20 mouse cellular contexts compared by ENCODE assay signal in the genomic region with DNA sequence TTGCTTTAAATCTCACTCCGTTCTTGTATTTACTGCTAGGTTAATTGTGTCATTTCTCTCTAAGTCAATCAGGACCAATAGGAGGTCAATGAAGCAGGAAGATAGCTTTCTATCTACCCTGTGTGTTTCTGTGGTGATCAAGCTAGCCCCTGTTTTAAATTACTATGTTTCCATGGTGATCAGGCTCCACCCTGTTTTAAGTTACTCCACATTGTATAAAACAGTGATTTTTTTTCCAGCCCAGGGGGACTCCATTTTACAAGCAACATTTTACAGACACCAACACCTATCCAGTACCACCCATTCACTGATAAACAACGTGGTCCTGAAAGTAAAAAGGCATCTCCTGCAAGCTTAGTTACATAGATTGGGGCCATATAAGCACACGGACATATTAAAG.
A peak's percentile ranks its signal among the peaks of the same experiment; 100 is the strongest.
DNase-seq lines count a peak whose midpoint lies in the region; ATAC-seq and TF ChIP-seq lines count a peak whose summit lies in the region.
"Had no signal": no experiment of that assay in that cellular context is flagged by ENCODE, and none has a peak within 500 bp of the region (broad histone marks: within the 10 kb centered on the region; RNA-seq: fewer than 3 reads in every experiment).

No protein-coding gene starts in this region.

- H3K9ac ChIP-seq in forebrain, postnatal 0 days: no peak overlapping the region
- H3K9ac ChIP-seq in forebrain, embryonic 11.5 days (ENCODE audit: low read length): no peak overlapping the region
- no peak overlapping the region for H3K9ac ChIP-seq in embryonic facial prominence, embryonic 11.5 days (replicated peaks; ENCODE audit: low read length)
- 0 out of 2 replicates have a peak overlapping the region, but pooled peaks have one; percentile 20 for H3K9ac ChIP-seq in limb, embryonic 13.5 days
- H3K9ac ChIP-seq: forebrain, embryonic 12.5 days; heart, embryonic 12.5 days; hindbrain, embryonic 14.5 days had no signal

- H3K4me2 ChIP-seq in forebrain, postnatal 0 days (ENCODE audit: low read depth): no peak overlapping the region
- H3K4me2 ChIP-seq in forebrain, embryonic 11.5 days (ENCODE audit: low read depth, low read length, severe bottlenecking): no peak overlapping the region
- H3K4me2 ChIP-seq in embryonic facial prominence, embryonic 11.5 days (ENCODE audit: low read depth, low read length): no peak overlapping the region
- peak overlapping the region; percentile 48 for H3K4me2 ChIP-seq in limb, embryonic 13.5 days (replicated peaks)
- H3K4me2 ChIP-seq: forebrain, embryonic 12.5 days; heart, embryonic 12.5 days; hindbrain, embryonic 14.5 days had no signal

- no peaks in the 10 kb centered on the region for H3K9me3 ChIP-seq in forebrain, postnatal 0 days (ENCODE audit: low read length)
- no peaks in the 10 kb centered on the region for H3K9me3 ChIP-seq in forebrain, embryonic 11.5 days (ENCODE audit: control insufficient read depth, low read length)
- H3K9me3 ChIP-seq in embryonic facial prominence, embryonic 11.5 days (replicated peaks; ENCODE audit: control insufficient read depth, low read length): no peaks in the 10 kb centered on the region
- H3K9me3 ChIP-seq in limb, embryonic 13.5 days: no peaks in the 10 kb centered on the region
- H3K9me3 ChIP-seq: forebrain, embryonic 12.5 days; heart, embryonic 12.5 days; hindbrain, embryonic 10.5 days had no signal

- no peak for TF ChIP-seq CTCF in forebrain, postnatal 0 days (IDR thresholded peaks at IDR 0.05; ENCODE audit: low read depth)

- 62% methylated on average over 3 of the region's 3 CpGs for WGBS in forebrain, postnatal 0 days
- 71% methylated on average over 3 of the region's 3 CpGs for WGBS in forebrain, embryonic 11.5 days
- 69% methylated on average over 3 of the region's 3 CpGs for WGBS in embryonic facial prominence, embryonic 11.5 days
- 14% methylated on average over 3 of the region's 3 CpGs for WGBS in limb, embryonic 13.5 days

- H3K27me3 ChIP-seq in forebrain, postnatal 0 days (ENCODE audit: insufficient read depth, low read length): no peaks in the 10 kb centered on the region
- H3K27me3 ChIP-seq in forebrain, embryonic 11.5 days (ENCODE audit: control insufficient read depth, insufficient read depth, low read length): no peaks in the 10 kb centered on the region
- no peaks in the 10 kb centered on the region for H3K27me3 ChIP-seq in embryonic facial prominence, embryonic 11.5 days (ENCODE audit: control insufficient read depth, insufficient read depth, low read length)
- H3K27me3 ChIP-seq in limb, embryonic 13.5 days: no peaks in the 10 kb centered on the region
- H3K27me3 ChIP-seq: CH12.LX; forebrain, embryonic 12.5 days; heart, embryonic 12.5 days had no signal

- H3K27ac ChIP-seq in forebrain, postnatal 0 days (ENCODE audit: low read depth, low read length): no peak overlapping the region
- no peak overlapping the region for H3K27ac ChIP-seq in forebrain, embryonic 11.5 days (ENCODE audit: low read depth, low read length)
- H3K27ac ChIP-seq in embryonic facial prominence, embryonic 11.5 days (replicated peaks; ENCODE audit: low read depth, low read length): no peak overlapping the region
- no peak overlapping the region for H3K27ac ChIP-seq in limb, embryonic 13.5 days
- H3K27ac ChIP-seq: forebrain, embryonic 12.5 days; hindbrain, embryonic 10.5 days; hindbrain, embryonic 14.5 days had no signal

- H3K36me3 ChIP-seq in forebrain, postnatal 0 days (ENCODE audit: insufficient read depth): no peaks in the 10 kb centered on the region
- H3K36me3 ChIP-seq in forebrain, embryonic 11.5 days (ENCODE audit: control insufficient read depth, insufficient read depth, low read length): no peaks in the 10 kb centered on the region
- H3K36me3 ChIP-seq in embryonic facial prominence, embryonic 11.5 days (replicated peaks; ENCODE audit: control insufficient read depth, insufficient read depth, low read depth, low read length): no peaks in the 10 kb centered on the region
- no peaks in the 10 kb centered on the region for H3K36me3 ChIP-seq in limb, embryonic 13.5 days
- H3K36me3 ChIP-seq: forebrain, embryonic 12.5 days; hindbrain, embryonic 10.5 days had no signal

- no peak for DNase-seq in forebrain, postnatal 0 days
- no peak for DNase-seq in forebrain, embryonic 11.5 days (ENCODE audit: low spot score)
- DNase-seq in embryonic facial prominence, embryonic 11.5 days (ENCODE audit: low spot score): peak; percentile 60
- peak; percentile 24 for DNase-seq in hindlimb bud, embryonic 11.5 days (ENCODE audit: extremely low spot score, low read depth, low spot score)
- no peak for DNase-seq in cerebellum, postnatal 10 days
- no peak for DNase-seq in urinary bladder, postnatal 10 days (ENCODE audit: low spot score)
- no peak for DNase-seq in cerebellum, postnatal 25 days
- DNase-seq: adrenal gland, adult 8-10 months; adrenal gland, postnatal 36 days; cerebellum, adult 2 months; cerebellum, postnatal 14 days; kidney, adult 2 months had no signal

- ATAC-seq in forebrain, postnatal 0 days: peak; percentile 65
- no peak for ATAC-seq in forebrain, embryonic 11.5 days (replicated peaks; ENCODE audit: low FRiP score)
- no peak; the same call in 1 of the 2 replicates for ATAC-seq in embryonic facial prominence, embryonic 11.5 days (replicated peaks; ENCODE audit: insufficient number of reproducible peaks, low FRiP score, low TSS enrichment, low read depth)
- ATAC-seq in limb, embryonic 13.5 days (ENCODE audit: low FRiP score, low read depth): peak; percentile 66
- ATAC-seq: forebrain, embryonic 16.5 days; intestine, embryonic 16.5 days had no signal

- H3K4me1 ChIP-seq in forebrain, postnatal 0 days (ENCODE audit: insufficient read depth): no peaks in the 10 kb centered on the region
- no peaks in the 10 kb centered on the region for H3K4me1 ChIP-seq in forebrain, embryonic 11.5 days (replicated peaks; ENCODE audit: control insufficient read depth, insufficient read depth, low read length)
- no peaks in the 10 kb centered on the region for H3K4me1 ChIP-seq in embryonic facial prominence, embryonic 11.5 days (ENCODE audit: control insufficient read depth, insufficient read depth, low read length)
- peaks cover 21% of the 10 kb centered on the region for H3K4me1 ChIP-seq in limb, embryonic 13.5 days
- H3K4me1 ChIP-seq: heart, embryonic 12.5 days had no signal

- no peak overlapping the region for H3K4me3 ChIP-seq in forebrain, postnatal 0 days (ENCODE audit: low read depth, low read length)
- H3K4me3 ChIP-seq in forebrain, embryonic 11.5 days (ENCODE audit: low read depth, low read length): no peak overlapping the region
- no peak overlapping the region for H3K4me3 ChIP-seq in embryonic facial prominence, embryonic 11.5 days (ENCODE audit: low read depth, low read length)
- no peak overlapping the region for H3K4me3 ChIP-seq in limb, embryonic 13.5 days
- H3K4me3 ChIP-seq: forebrain, embryonic 12.5 days; heart, embryonic 12.5 days; hindbrain, embryonic 10.5 days had no signal

Comparison
In these comparisons a context has a peak if more than half of its experiments do, and no peak if none do; other contexts are left out.
1. ATAC-seq: peak in forebrain, postnatal 0 days (single experiment) and limb, embryonic 13.5 days (single experiment); none in forebrain, embryonic 11.5 days (single experiment) and embryonic facial prominence, embryonic 11.5 days (single experiment).
2. DNase-seq: peak in embryonic facial prominence, embryonic 11.5 days (single experiment) and hindlimb bud, embryonic 11.5 days (single experiment); none in forebrain, postnatal 0 days (single experiment), forebrain, embryonic 11.5 days (single experiment), cerebellum, postnatal 10 days (0 of 2), urinary bladder, postnatal 10 days (single experiment) and cerebellum, postnatal 25 days (0 of 2).